Comparison of ENCODE assay signal across 8 mouse cellular contexts in the genomic region with DNA sequence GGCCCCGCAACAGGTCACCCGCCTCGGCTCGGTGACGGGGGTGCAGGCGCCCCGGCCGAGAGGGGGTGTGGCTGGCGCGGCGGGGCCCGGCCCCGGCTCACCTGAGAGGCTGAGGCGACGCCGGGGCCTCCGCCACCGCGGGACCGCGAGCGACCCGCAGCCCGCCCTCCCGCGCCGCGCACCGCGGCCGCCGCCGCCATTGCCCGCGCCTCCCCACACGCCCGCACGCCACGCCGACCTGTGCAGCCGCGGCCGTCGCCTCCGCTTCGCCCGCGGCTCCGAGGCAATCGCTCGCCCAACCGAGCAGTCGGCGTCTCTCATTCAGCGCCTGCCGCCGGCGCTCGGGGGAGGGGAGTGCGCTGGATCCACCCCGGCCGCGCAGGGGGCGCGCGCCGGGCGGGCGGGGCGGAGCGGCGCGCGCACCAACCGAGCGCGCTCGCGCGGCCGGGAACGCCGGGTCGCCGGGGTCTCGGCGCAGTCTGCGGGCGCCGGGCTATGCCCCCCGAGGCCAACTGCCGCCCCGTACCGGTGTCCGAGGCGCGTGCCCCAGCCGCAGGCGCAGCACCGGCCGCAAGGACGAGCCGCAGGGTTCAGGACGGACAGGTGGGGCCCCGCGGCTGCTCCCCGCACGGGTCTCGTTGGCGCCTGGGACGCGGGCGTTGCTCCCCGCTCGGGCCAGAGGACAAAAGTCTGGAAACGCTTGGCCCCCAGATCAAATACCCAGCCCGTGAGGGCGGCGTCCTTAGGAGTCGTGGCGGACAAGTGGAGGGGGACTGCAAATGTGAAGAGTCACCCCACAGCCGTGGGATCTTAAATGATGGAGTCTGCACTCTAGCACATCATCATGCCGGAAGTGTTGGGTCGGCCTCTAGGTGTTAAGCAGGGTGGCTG. TPM values are rescaled to one million over a fixed set of nuclear protein-coding genes. Genes with fewer than 3 reads are reported as not detected.
DNase-seq lines count a peak whose midpoint lies in the region; ATAC-seq and TF ChIP-seq lines count a peak whose summit lies in the region.

TSS of gene Ralgps2 (minus strand) at position 376 of the 891 bp plus-strand sequence.

- peak; percentile 48 to 72 for DNase-seq in CD8-positive naive resting alpha-beta T cell, adult 2 months (ENCODE audit: low read depth in 2 of 2, low spot score in 2 of 2)
- peak; percentile 73 for DNase-seq in forebrain, embryonic 10.5 days (ENCODE audit: extremely low spot score, low spot score)
- DNase-seq in heart, postnatal 14 days, result peak; percentile 66 to 76
- no peak for DNase-seq in large intestine, adult 2 months (ENCODE audit: low read depth, low spot score)
- peak; percentile 37 to 46 for DNase-seq in lung, adult 18-20 months
- peak; percentile 72 for DNase-seq in testis, postnatal 14 days (ENCODE audit: low spot score)

- H3K9ac ChIP-seq in neural tube, embryonic 14.5 days (replicated peaks; ENCODE audit: low read depth, low read length), result peak within 1 kb of the TSS; percentile 94

- peaks cover 4% of the 10 kb centered on the region for H3K27me3 ChIP-seq in forebrain, embryonic 10.5 days (ENCODE audit: poor library complexity, severe bottlenecking)
- no peaks in the 10 kb centered on the region for H3K27me3 ChIP-seq in neural tube, embryonic 14.5 days (ENCODE audit: control insufficient read depth, insufficient read depth, low read length)

- no peak for TF ChIP-seq CTCF in bone marrow macrophage, adult 2 months (IDR thresholded peaks at IDR 0.05; ENCODE audit: low read depth, low read length)

- WGBS in forebrain, embryonic 10.5 days, result under 1% methylated on average over 124 of the region's 124 CpGs
- 1% methylated on average over 105 of the region's 124 CpGs for WGBS in large intestine, adult 2 months
- under 1% methylated on average over 77 of the region's 124 CpGs for WGBS in neural tube, embryonic 14.5 days

- H3K4me1 ChIP-seq in bone marrow macrophage, adult 2 months (ENCODE audit: control insufficient read depth, insufficient read depth, low read length), result peaks cover 6% of the 10 kb centered on the region; the same call in 1 of the 2 replicates
- peaks cover 30% of the 10 kb centered on the region for H3K4me1 ChIP-seq in forebrain, embryonic 10.5 days
- H3K4me1 ChIP-seq in neural tube, embryonic 14.5 days (ENCODE audit: control insufficient read depth, insufficient read depth, low read length), result peaks cover 11% of the 10 kb centered on the region; the same call in 1 of the 2 replicates

- H3K4me2 ChIP-seq in neural tube, embryonic 14.5 days (ENCODE audit: low read depth, low read length), result peak within 1 kb of the TSS; percentile 62

- peaks cover 3% of the 10 kb centered on the region; the same call in 1 of the 2 replicates for H3K36me3 ChIP-seq in forebrain, embryonic 10.5 days (replicated peaks)
- H3K36me3 ChIP-seq in neural tube, embryonic 14.5 days (ENCODE audit: control insufficient read depth, insufficient read depth, low read length), result no peaks in the 10 kb centered on the region

- no peak within 1 kb of the TSS for H3K27ac ChIP-seq in bone marrow macrophage, adult 2 months (ENCODE audit: insufficient read depth, low read depth, low read length)
- peak within 1 kb of the TSS; percentile 99 for H3K27ac ChIP-seq in forebrain, embryonic 10.5 days
- peak within 1 kb of the TSS; percentile 98 for H3K27ac ChIP-seq in neural tube, embryonic 14.5 days (ENCODE audit: low read depth, low read length)

- intact Hi-C loops in heart, postnatal 14 days (cut with DNase I), result no loop called here

- peak; percentile 87 for ATAC-seq in neural tube, embryonic 14.5 days (ENCODE audit: low read depth)

- peak within 1 kb of the TSS; percentile 85 for H3K4me3 ChIP-seq in bone marrow macrophage, adult 2 months (ENCODE audit: insufficient read depth, low read length)
- H3K4me3 ChIP-seq in forebrain, embryonic 10.5 days, result peak within 1 kb of the TSS; percentile 93
- H3K4me3 ChIP-seq in neural tube, embryonic 14.5 days (ENCODE audit: low read depth, low read length), result peak within 1 kb of the TSS; percentile 69

- no peak for TF ChIP-seq POLR2A in bone marrow macrophage, adult 2 months (IDR thresholded peaks at IDR 0.05; ENCODE audit: borderline replicate concordance, low read depth, low read length)

- no peaks in the 10 kb centered on the region for H3K9me3 ChIP-seq in forebrain, embryonic 10.5 days
- H3K9me3 ChIP-seq in neural tube, embryonic 14.5 days (ENCODE audit: control insufficient read depth, low read length), result no peaks in the 10 kb centered on the region

RNA-seq across cellular contexts. Expression of gene Ralgps2, which starts in this region (rescaled TPM):
- polyA plus RNA-seq in bone marrow macrophage, adult 2 months (2012; ENCODE audit: insufficient read depth, insufficient read length, missing spikeins), result 10.3 and 13.0 TPM in 2 replicates
- 84.4 and 86.5 TPM in 2 replicates for polyA plus RNA-seq in forebrain, embryonic 10.5 days (2016; fragmentation: Nextera tagmentation; extraction: Ambion mirVana)
- 10 to 100 TPM; 16.3 to 17.1 TPM for total RNA-seq in heart, postnatal 14 days (2021)
- polyA plus RNA-seq in large intestine, adult 2 months (2012; rRNA removed), result 19.1 and 30.4 TPM in 2 replicates
- polyA plus RNA-seq in neural tube, embryonic 14.5 days (2014; fragmentation: Nextera tagmentation; extraction: Ambion mirVana), result 91.6 and 99.5 TPM in 2 replicates
